Mouse (Mus musculus): Measurements from ENCODE around the gene Kcnj4.

Gene Kcnj4

GRCm38 (mm10) chr15:79517710-79518109 lies 12.7 kb upstream of the Kcnj4 start:
- Histone ChIP-seq H3K9me3 (ENCODE audit: low read length) (0 out of 2 replicates have a peak, but pooled peaks cover 6% of the 10 kb centered on the region), H3K4me3 (replicated peaks; ENCODE audit: low read length) (peak overlapping the region; percentile 82; the same call in 1 of the 2 replicates), H3K36me3 (ENCODE audit: insufficient read depth, low read length) (peaks cover 2% of the 10 kb centered on the region), H3K4me1 (replicated peaks; ENCODE audit: low read depth, low read length) (peaks cover 66% of the 10 kb centered on the region), H3K27me3 (ENCODE audit: insufficient read depth, low read length) (peaks cover 50% of the 10 kb centered on the region)
- TF ChIP-seq CTCF (conservative IDR thresholded peaks at IDR 0.05; ENCODE audit: low read length), result no peak
- no peak for TF ChIP-seq POU5F1 (IDR thresholded peaks at IDR 0.05; ENCODE audit: borderline replicate concordance, low read length)
- no peak for TF ChIP-seq NANOG (IDR thresholded peaks at IDR 0.05; ENCODE audit: borderline replicate concordance, low read length)

- Histone ChIP-seq H3K9me3 (ENCODE audit: low read length) (0 out of 2 replicates have a peak, but pooled peaks cover 6% of the 10 kb centered on the region), H3K4me3 (replicated peaks; ENCODE audit: low read length) (peak within 1 kb of the TSS; percentile 82), H3K36me3 (ENCODE audit: insufficient read depth, low read length) (no peaks in the 10 kb centered on the region), H3K4me1 (replicated peaks; ENCODE audit: low read depth, low read length) (peaks cover 76% of the 10 kb centered on the region), H3K27me3 (ENCODE audit: insufficient read depth, low read length) (peaks cover 63% of the 10 kb centered on the region)
- TF ChIP-seq CTCF (conservative IDR thresholded peaks at IDR 0.05; ENCODE audit: low read length) (no peak), NANOG (IDR thresholded peaks at IDR 0.05; ENCODE audit: borderline replicate concordance, low read length) (no peak), POU5F1 (IDR thresholded peaks at IDR 0.05; ENCODE audit: borderline replicate concordance, low read length) (no peak)
Observed at GRCm38 (mm10) chr15:79516171-79517096, 11.4 kb upstream of the Kcnj4 start, which contains the start of gene Kdelr3. TSS of gene Kdelr3 (plus strand) at chr15:79516411.

- peaks cover 88% of the 10 kb centered on the region for H3K27me3 ChIP-seq (ENCODE audit: insufficient read depth, low read length)
- no peak overlapping the region for H3K4me3 ChIP-seq (replicated peaks; ENCODE audit: low read length)
- TF ChIP-seq POU5F1 (IDR thresholded peaks at IDR 0.05; ENCODE audit: borderline replicate concordance, low read length), result no peak
- no peaks in the 10 kb centered on the region for H3K36me3 ChIP-seq (ENCODE audit: insufficient read depth, low read length)
- H3K9me3 ChIP-seq (ENCODE audit: low read length), result 0 out of 2 replicates have a peak, but pooled peaks cover 6% of the 10 kb centered on the region
- peaks cover 60% of the 10 kb centered on the region for H3K4me1 ChIP-seq (replicated peaks; ENCODE audit: low read depth, low read length)
Observed at GRCm38 (mm10) chr15:79513940-79514339, 8.9 kb upstream of the Kcnj4 start.

- peaks cover 52% of the 10 kb centered on the region for H3K4me1 ChIP-seq (replicated peaks; ENCODE audit: low read depth, low read length)
- H3K9me3 ChIP-seq (ENCODE audit: low read length), result 0 out of 2 replicates have a peak, but pooled peaks cover 6% of the 10 kb centered on the region
- H3K36me3 ChIP-seq (ENCODE audit: insufficient read depth, low read length), result no peaks in the 10 kb centered on the region
- H3K27me3 ChIP-seq (ENCODE audit: insufficient read depth, low read length), result peaks cover 97% of the 10 kb centered on the region
- TF ChIP-seq CTCF (conservative IDR thresholded peaks at IDR 0.05; ENCODE audit: low read length), result no peak
- TF ChIP-seq POU5F1 (IDR thresholded peaks at IDR 0.05; ENCODE audit: borderline replicate concordance, low read length), result no peak
- no peak for TF ChIP-seq NANOG (IDR thresholded peaks at IDR 0.05; ENCODE audit: borderline replicate concordance, low read length)
- peak overlapping the region; percentile 53 for H3K4me3 ChIP-seq (replicated peaks; ENCODE audit: low read length)
Observed at GRCm38 (mm10) chr15:79511553-79512320, 6.7 kb upstream of the Kcnj4 start.

- H3K4me3 ChIP-seq (replicated peaks; ENCODE audit: low read length), result no peak overlapping the region
- 0 out of 2 replicates have a peak, but pooled peaks cover 6% of the 10 kb centered on the region for H3K9me3 ChIP-seq (ENCODE audit: low read length)
- H3K4me1 ChIP-seq (replicated peaks; ENCODE audit: low read depth, low read length), result peaks cover 51% of the 10 kb centered on the region
- no peak for TF ChIP-seq NANOG (IDR thresholded peaks at IDR 0.05; ENCODE audit: borderline replicate concordance, low read length)
- TF ChIP-seq POU5F1 (IDR thresholded peaks at IDR 0.05; ENCODE audit: borderline replicate concordance, low read length), result no peak
- TF ChIP-seq CTCF (conservative IDR thresholded peaks at IDR 0.05; ENCODE audit: low read length), result no peak
- no peaks in the 10 kb centered on the region for H3K36me3 ChIP-seq (ENCODE audit: insufficient read depth, low read length)
- peaks cover 93% of the 10 kb centered on the region for H3K27me3 ChIP-seq (ENCODE audit: insufficient read depth, low read length)
Observed at GRCm38 (mm10) chr15:79510425-79510824, 5.4 kb upstream of the Kcnj4 start.

- Histone ChIP-seq H3K4me1 (replicated peaks; ENCODE audit: low read depth, low read length) (peaks cover 50% of the 10 kb centered on the region), H3K9me3 (ENCODE audit: low read length) (0 out of 2 replicates have a peak, but pooled peaks cover 5% of the 10 kb centered on the region), H3K36me3 (ENCODE audit: insufficient read depth, low read length) (no peaks in the 10 kb centered on the region), H3K4me3 (replicated peaks; ENCODE audit: low read length) (no peak overlapping the region), H3K27me3 (ENCODE audit: insufficient read depth, low read length) (peaks cover 93% of the 10 kb centered on the region)
- TF ChIP-seq CTCF (conservative IDR thresholded peaks at IDR 0.05; ENCODE audit: low read length), result no peak
- TF ChIP-seq POU5F1 (IDR thresholded peaks at IDR 0.05; ENCODE audit: borderline replicate concordance, low read length), result no peak
- no peak for TF ChIP-seq NANOG (IDR thresholded peaks at IDR 0.05; ENCODE audit: borderline replicate concordance, low read length)
Observed at GRCm38 (mm10) chr15:79509998-79510397, 5.0 kb upstream of the Kcnj4 start.

GRCm38 (mm10) chr15:79507055-79507828 lies 2.2 kb upstream of the Kcnj4 start:
- Histone ChIP-seq H3K4me1 (replicated peaks; ENCODE audit: low read depth, low read length) (peaks cover 55% of the 10 kb centered on the region), H3K27me3 (ENCODE audit: insufficient read depth, low read length) (peaks cover 95% of the 10 kb centered on the region), H3K36me3 (ENCODE audit: insufficient read depth, low read length) (no peaks in the 10 kb centered on the region), H3K4me3 (replicated peaks; ENCODE audit: low read length) (peak overlapping the region; percentile 10; the same call in 1 of the 2 replicates), H3K9me3 (ENCODE audit: low read length) (peaks cover 8% of the 10 kb centered on the region; the same call in 1 of the 2 replicates)
- no peak for TF ChIP-seq NANOG (IDR thresholded peaks at IDR 0.05; ENCODE audit: borderline replicate concordance, low read length)
- TF ChIP-seq POU5F1 (IDR thresholded peaks at IDR 0.05; ENCODE audit: borderline replicate concordance, low read length), result no peak
- TF ChIP-seq CTCF (conservative IDR thresholded peaks at IDR 0.05; ENCODE audit: low read length), result no peak
